Mouse (Mus musculus) MEL (cell line): ENCODE data around the gene Fen1. TPM values are rescaled to one million over a fixed set of nuclear protein-coding genes. Genes with fewer than 3 reads are reported as not detected.

Source experiments
- DNase-seq: peaks from one replicate; pipeline ENCODE4 v3.0.0; 2011; ENCODE audit warnings: low read depth, low spot score
- H3K27ac ChIP-seq: 2 replicates; pipeline ENCODE4 v1.5.1; 2012; ENCODE audit warnings: low read depth, mild to moderate bottlenecking, control low read depth, low read length, moderate library complexity; ENCODE audit not compliant: control insufficient read depth
- H3K27me3 ChIP-seq, 2 experiments: fragments of 150-350 bp in 1 of 2; sonication (generic) in 1 of 2; 2 replicates each; pipeline ENCODE4 v1.6.1; 2012; ENCODE audit warnings: low read length in 2 of 2, mild to moderate bottlenecking in 2 of 2, improper control_type of control experiment in 1 of 2, moderate library complexity in 1 of 2; ENCODE audit not compliant: insufficient read depth in 2 of 2, control insufficient read depth in 1 of 2
- H3K36me3 ChIP-seq, 2 experiments: 2 replicates each; pipeline ENCODE4 v1.6.1; 2012 to 2014; ENCODE audit warnings: low read length in 2 of 2, improper control_type of control experiment in 1 of 2, inconsistent platforms in 1 of 2, mild to moderate bottlenecking in 1 of 2; ENCODE audit not compliant: insufficient read depth in 2 of 2, control insufficient read depth in 1 of 2
- H3K4me1 ChIP-seq, 2 experiments: fragments of 150-350 bp in 1 of 2; sonication (generic) in 1 of 2; 2 replicates each; pipeline ENCODE4 v1.6.1; 2012; ENCODE audit warnings: low read length in 2 of 2, improper control_type of control experiment in 1 of 2, mild to moderate bottlenecking in 1 of 2; ENCODE audit not compliant: insufficient read depth in 2 of 2, control insufficient read depth in 1 of 2
- H3K4me3 ChIP-seq, 2 experiments: fragments of 150-350 bp in 1 of 2; sonication (generic) in 1 of 2; 2 replicates each; pipeline ENCODE4 v1.5.1; 2012; ENCODE audit warnings: low read depth in 2 of 2, low read length in 2 of 2, mild to moderate bottlenecking in 2 of 2, moderate library complexity in 2 of 2, control low read depth in 1 of 2, improper control_type of control experiment in 1 of 2; ENCODE audit not compliant: control insufficient read depth in 1 of 2, insufficient read depth in 1 of 2
- H3K79me2 ChIP-seq: 2 replicates; pipeline ENCODE4 v1.6.1; 2012; ENCODE audit warnings: mild to moderate bottlenecking, low read length, moderate library complexity; ENCODE audit not compliant: control insufficient read depth, poor library complexity, insufficient read depth
- H3K9ac ChIP-seq: 2 replicates; pipeline ENCODE4 v1.6.1; 2012; ENCODE audit warnings: low read depth, mild to moderate bottlenecking, control low read depth, low read length, moderate library complexity; ENCODE audit not compliant: control insufficient read depth, poor library complexity, severe bottlenecking
- H3K9me3 ChIP-seq: fragments of 150-350 bp; sonication (generic); replicated peaks from 2 replicates; pipeline ENCODE4 v1.6.1; 2012; ENCODE audit warnings: mild to moderate bottlenecking, low read length, improper control_type of control experiment, moderate library complexity; ENCODE audit not compliant: insufficient read depth
- CHD1 ChIP-seq: IDR thresholded peaks from 2 replicates; pipeline ENCODE4 v1.6.1; 2012; ENCODE audit warnings: low read depth, mild to moderate bottlenecking, inconsistent platforms, low read length, improper control_type of control experiment
- CHD2 ChIP-seq: IDR thresholded peaks from 2 replicates; pipeline ENCODE4 v1.6.1; 2011; ENCODE audit warnings: low read length, improper control_type of control experiment
- CTCF ChIP-seq, 3 experiments: IDR thresholded peaks in 2 of 3; conservative IDR thresholded peaks in 1 of 3; 2 replicates each; pipeline ENCODE4 v1.5.1; 2011 to 2012; ENCODE audit warnings: low read length in 3 of 3, low read depth in 2 of 3, mild to moderate bottlenecking in 2 of 3, improper control_type of control experiment in 1 of 3, inconsistent platforms in 1 of 3, mixed read lengths in 1 of 3, moderate library complexity in 1 of 3; ENCODE audit not compliant: control insufficient read depth in 1 of 3, insufficient read depth in 1 of 3, poor library complexity in 1 of 3, severe bottlenecking in 1 of 3
- E2F4 ChIP-seq: IDR thresholded peaks from 2 replicates; pipeline ENCODE4 v1.6.1; 2011; ENCODE audit warnings: low read depth, low read length, improper control_type of control experiment, borderline replicate concordance
- EP300 ChIP-seq, 2 experiments: IDR thresholded peaks; 2 replicates each; pipeline ENCODE4 v1.6.1; 2011; ENCODE audit warnings: improper control_type of control experiment in 2 of 2, low read length in 2 of 2, low read depth in 1 of 2, mild to moderate bottlenecking in 1 of 2
- ETS1 ChIP-seq: IDR thresholded peaks from 2 replicates; pipeline ENCODE4 v1.6.1; 2012; ENCODE audit warnings: low read depth, mild to moderate bottlenecking, inconsistent platforms, low read length, improper control_type of control experiment, moderate library complexity
- GATA1 ChIP-seq: IDR thresholded peaks from 2 replicates; pipeline ENCODE4 v1.6.1; 2011; ENCODE audit warnings: low read depth, low read length, improper control_type of control experiment
- KAT2A ChIP-seq: conservative IDR thresholded peaks from 2 replicates; pipeline ENCODE4 v1.6.1; 2012; ENCODE audit warnings: low read depth, low read length, improper control_type of control experiment, inconsistent platforms
- MAFK ChIP-seq: IDR thresholded peaks from 2 replicates; pipeline ENCODE4 v1.6.1; 2011; ENCODE audit warnings: low read depth, mild to moderate bottlenecking, low read length, improper control_type of control experiment, borderline replicate concordance
- MAX ChIP-seq: IDR thresholded peaks from 2 replicates; pipeline ENCODE4 v1.6.1; 2011; ENCODE audit warnings: low read length, improper control_type of control experiment
- MAZ ChIP-seq: IDR thresholded peaks from 2 replicates; pipeline ENCODE4 v1.6.1; 2012; ENCODE audit warnings: low read depth, mild to moderate bottlenecking, inconsistent platforms, low read length, improper control_type of control experiment
- MEF2A ChIP-seq: IDR thresholded peaks from 2 replicates; pipeline ENCODE4 v1.6.1; 2014; ENCODE audit warnings: low read depth, mild to moderate bottlenecking, inconsistent platforms, low read length, improper control_type of control experiment; ENCODE audit not compliant: poor library complexity, insufficient replicate concordance, severe bottlenecking; ENCODE audit errors: extremely low read depth
- MXI1 ChIP-seq: IDR thresholded peaks from 2 replicates; pipeline ENCODE4 v1.6.1; 2011; ENCODE audit warnings: mild to moderate bottlenecking, low read depth, low read length, improper control_type of control experiment
- MYB ChIP-seq: IDR thresholded peaks from 2 replicates; pipeline ENCODE4 v1.6.1; 2011; ENCODE audit warnings: mild to moderate bottlenecking, low read depth, low read length, improper control_type of control experiment
- MYC ChIP-seq: IDR thresholded peaks from 2 replicates; pipeline ENCODE4 v1.6.1; 2011; ENCODE audit warnings: low read depth, mild to moderate bottlenecking, low read length, improper control_type of control experiment, moderate library complexity
- NELFE ChIP-seq: IDR thresholded peaks from 2 replicates; pipeline ENCODE4 v1.6.1; 2011; ENCODE audit warnings: low read depth, low read length, improper control_type of control experiment
- NRF1 ChIP-seq: IDR thresholded peaks from 2 replicates; pipeline ENCODE4 v1.6.1; 2014; ENCODE audit warnings: low read depth, mild to moderate bottlenecking, inconsistent platforms, low read length, improper control_type of control experiment, moderate library complexity; ENCODE audit not compliant: poor library complexity, insufficient read depth, severe bottlenecking
- POLR2A ChIP-seq, 2 experiments: IDR thresholded peaks; 2 replicates each; pipeline ENCODE4 v1.6.1; 2011 to 2012; ENCODE audit warnings: low read length in 2 of 2, mild to moderate bottlenecking in 2 of 2, control low read depth in 1 of 2, improper control_type of control experiment in 1 of 2, low read depth in 1 of 2, moderate library complexity in 1 of 2; ENCODE audit not compliant: control insufficient read depth in 1 of 2, insufficient read depth in 1 of 2, poor library complexity in 1 of 2
- POLR2AphosphoS2 ChIP-seq: IDR thresholded peaks from 2 replicates; pipeline ENCODE4 v1.6.1; 2011; ENCODE audit warnings: low read length, improper control_type of control experiment
- POLR2AphosphoS5 ChIP-seq: IDR thresholded peaks from 2 replicates; pipeline ENCODE4 v1.6.1; 2012; ENCODE audit warnings: low read depth, borderline replicate concordance, mild to moderate bottlenecking, inconsistent platforms, low read length, moderate library complexity, mixed read lengths
- RAD21 ChIP-seq: IDR thresholded peaks from 2 replicates; pipeline ENCODE4 v1.6.1; 2011; ENCODE audit warnings: mild to moderate bottlenecking, low read depth, low read length, improper control_type of control experiment
- RCOR1 ChIP-seq: IDR thresholded peaks from 2 replicates; pipeline ENCODE4 v1.6.1; 2012; ENCODE audit warnings: low read depth, mild to moderate bottlenecking, inconsistent platforms, low read length, improper control_type of control experiment
- SIN3A ChIP-seq: IDR thresholded peaks from 2 replicates; pipeline ENCODE4 v1.6.1; 2012; ENCODE audit warnings: low read length, improper control_type of control experiment, inconsistent platforms
- SMC3 ChIP-seq: IDR thresholded peaks from 2 replicates; pipeline ENCODE4 v1.6.1; 2011; ENCODE audit warnings: low read depth, low read length, improper control_type of control experiment
- TAL1 ChIP-seq: IDR thresholded peaks from 2 replicates; pipeline ENCODE4 v1.6.1; 2012; ENCODE audit warnings: mild to moderate bottlenecking, inconsistent platforms, low read length, moderate library complexity, mixed read lengths
- TBP ChIP-seq: IDR thresholded peaks from 2 replicates; pipeline ENCODE4 v1.8.0; 2011; ENCODE audit warnings: low read depth, low read length, improper control_type of control experiment
- TCF12 ChIP-seq: IDR thresholded peaks from 2 replicates; pipeline ENCODE4 v1.6.1; 2014; ENCODE audit warnings: low read depth, mild to moderate bottlenecking, inconsistent platforms, low read length, improper control_type of control experiment, moderate library complexity
- UBTF ChIP-seq: IDR thresholded peaks from 2 replicates; pipeline ENCODE4 v1.6.1; 2012; ENCODE audit warnings: low read depth, mild to moderate bottlenecking, inconsistent platforms, low read length, improper control_type of control experiment, moderate library complexity, borderline replicate concordance; ENCODE audit not compliant: insufficient read depth
- USF2 ChIP-seq, 2 experiments: IDR thresholded peaks; 2 replicates each; pipeline ENCODE4 v1.6.1; 2011 to 2012; ENCODE audit warnings: improper control_type of control experiment in 2 of 2, low read length in 2 of 2, borderline replicate concordance in 1 of 2, inconsistent platforms in 1 of 2, low read depth in 1 of 2, mild to moderate bottlenecking in 1 of 2; ENCODE audit not compliant: insufficient read depth in 1 of 2
- ZKSCAN1 ChIP-seq: IDR thresholded peaks from 2 replicates; pipeline ENCODE4 v1.6.1; 2012; ENCODE audit warnings: low read depth, mild to moderate bottlenecking, inconsistent platforms, low read length, improper control_type of control experiment, moderate library complexity
- ZMIZ1 ChIP-seq: IDR thresholded peaks from 2 replicates; pipeline ENCODE4 v1.6.1; 2012; ENCODE audit warnings: low read depth, mild to moderate bottlenecking, inconsistent platforms, low read length, improper control_type of control experiment, moderate library complexity
- ZNF384 ChIP-seq: IDR thresholded peaks from 2 replicates; pipeline ENCODE4 v1.6.1; 2012; ENCODE audit warnings: low read depth, mild to moderate bottlenecking, inconsistent platforms, low read length, improper control_type of control experiment
- polyA plus RNA-seq, 2 experiments: library from polyadenylated mRNA; stranded (reverse) in 1 of 2; unstranded in 1 of 2; fragments of >175 nt in 1 of 2; fragments of >200 nt in 1 of 2; gene quantifications; 2 replicates each; pipeline versions ENCODE4 v1.2.1 to v1.2.4; 2012; ENCODE audit warnings: low replicate concordance in 2 of 2, low read depth in 1 of 2; ENCODE audit not compliant: insufficient read length in 2 of 2, insufficient read depth in 1 of 2, missing spikeins in 1 of 2
- total RNA-seq: library from RNA; depleted of rRNA; stranded (reverse); fragments of 300-350 nt; gene quantifications from 2 replicates; pipeline ENCODE4 v1.2.3, GENCODE M21; 2012

Fen1 gene
- total and polyA plus RNA-seq, 3 experiments = 145 to 189 TPM; not detected in 1

DNA sequence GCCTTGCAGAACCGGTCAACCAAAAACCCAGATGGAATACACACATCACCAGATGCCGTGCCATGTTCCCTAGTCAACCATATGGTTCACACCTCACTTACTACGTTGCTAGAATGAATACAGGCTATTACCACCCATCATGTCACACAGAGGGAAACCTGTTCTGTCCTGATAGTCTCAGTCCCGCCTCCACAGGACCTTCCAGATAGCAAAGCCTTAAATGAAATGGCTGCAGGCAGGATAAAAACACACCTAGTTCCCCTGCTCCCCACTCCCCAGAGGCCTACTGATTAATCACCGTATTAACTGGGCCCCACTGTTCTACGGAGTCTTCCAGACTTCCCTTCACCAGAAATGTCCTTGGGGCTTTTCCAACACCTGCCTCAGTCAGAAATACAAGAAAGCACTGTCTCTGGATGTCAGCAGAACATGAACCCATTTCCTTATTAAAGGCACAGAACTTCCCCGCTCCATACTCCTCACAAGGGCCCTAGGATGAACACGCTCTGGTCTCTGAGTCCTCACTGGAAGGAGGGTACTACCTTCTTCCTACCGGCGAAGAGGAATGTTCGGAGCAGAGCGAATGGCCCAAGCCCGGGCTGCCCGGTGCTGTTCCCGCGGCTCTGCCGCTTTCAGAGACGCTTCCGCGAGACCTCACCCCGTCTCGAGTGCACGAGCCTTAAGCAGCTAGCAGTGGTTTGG lies 672 bp downstream of the Fen1 start (continued):
- no peak for TF ChIP-seq POLR2AphosphoS5
- no peak for TF ChIP-seq UBTF
- peak in 1 of 2 experiments; percentile 50; a peak in 3 of 4 replicates for TF ChIP-seq POLR2A (IDR thresholded peaks at IDR 0.05; ENCODE audit: control insufficient read depth in 1 of 2, insufficient read depth in 1 of 2, low read depth in 1 of 2, low read length in 2 of 2, poor library complexity in 1 of 2)
- no peak; the same call in none of the 2 replicates for TF ChIP-seq MYC
- peak; percentile 65 for TF ChIP-seq MXI1
- TF ChIP-seq E2F4 = no peak
- peak; percentile 90 for TF ChIP-seq TAL1
- no peak; the same call in 1 of the 2 replicates for TF ChIP-seq KAT2A
- peak; percentile 77; the same call in 1 of the 2 replicates for TF ChIP-seq CHD1

DNA sequence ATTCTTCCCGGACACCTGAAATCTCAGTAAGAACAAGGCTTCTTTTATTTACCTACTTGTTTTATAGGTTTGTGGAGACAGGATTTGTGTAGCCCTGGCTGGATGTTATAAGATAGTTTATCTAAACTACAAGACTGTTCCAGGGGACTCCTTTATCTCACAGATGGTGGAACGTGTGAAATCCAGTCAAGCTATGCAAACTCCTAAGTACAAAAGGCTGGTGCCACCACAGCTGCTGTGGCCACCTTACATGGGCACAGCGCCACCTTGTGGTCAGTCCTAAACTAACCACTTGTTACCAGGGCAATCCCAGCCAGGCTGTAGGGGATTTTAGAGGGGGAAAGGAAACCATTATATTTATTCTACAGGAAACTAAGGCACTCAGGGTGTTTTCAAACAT lies 5.2 kb downstream of the Fen1 start:
- Histone ChIP-seq H3K27me3 (no peaks in the 10 kb centered on the region), H3K9ac (no peak overlapping the region), H3K27ac (no peak overlapping the region), H3K36me3 (peaks cover 4 to 10% of the 10 kb centered on the region in 2 experiments), H3K79me2 (peaks cover 29% of the 10 kb centered on the region), H3K4me1 (peaks cover 0 to 4% of the 10 kb centered on the region in 2 experiments; a peak in 2 of 4 replicates), H3K9me3 (no peaks in the 10 kb centered on the region), H3K4me3 (no peak overlapping the region)
- peak; percentile 89 for DNase-seq
- TF ChIP-seq MXI1 = no peak; the same call in 1 of the 2 replicates
- peak; percentile 36; the same call in 1 of the 2 replicates for TF ChIP-seq SIN3A
- 0 out of 2 replicates have a peak, but pooled peaks have one; percentile 38 for TF ChIP-seq MYC
- TF ChIP-seq UBTF = no peak
- no peak for TF ChIP-seq ZKSCAN1
- peak in 1 of 2 experiments; percentile 67; a peak in 2 of 4 replicates for TF ChIP-seq EP300 (IDR thresholded peaks at IDR 0.05; ENCODE audit: low read depth in 1 of 2, low read length in 2 of 2)
- TF ChIP-seq MAX = no peak
- 0 out of 2 replicates have a peak, but pooled peaks have one; percentile 25 for TF ChIP-seq POLR2AphosphoS2
- TF ChIP-seq ZNF384 = no peak
- TF ChIP-seq MAZ = no peak
- TF ChIP-seq ZMIZ1 = no peak
- no peak for TF ChIP-seq NRF1
- TF ChIP-seq GATA1 = peak; percentile 67
- no peak for TF ChIP-seq CHD1
- TF ChIP-seq POLR2A (IDR thresholded peaks at IDR 0.05; ENCODE audit: control insufficient read depth in 1 of 2, insufficient read depth in 1 of 2, low read depth in 1 of 2, low read length in 2 of 2, poor library complexity in 1 of 2) = no peak
- TF ChIP-seq USF2 (IDR thresholded peaks at IDR 0.05; ENCODE audit: borderline replicate concordance in 1 of 2, insufficient read depth in 1 of 2, low read depth in 1 of 2, low read length in 2 of 2) = no peak
- TF ChIP-seq TCF12 = peak; percentile 71
- TF ChIP-seq ETS1 = peak; percentile 35; the same call in 1 of the 2 replicates
- no peak for TF ChIP-seq E2F4
- TF ChIP-seq RAD21 = peak; percentile 77
- TF ChIP-seq MEF2A = no peak
- peak; percentile 81; the same call in 1 of the 2 replicates for TF ChIP-seq RCOR1
- TF ChIP-seq MYB = no peak
- peak; percentile 68 for TF ChIP-seq SMC3
- peak; percentile 23; the same call in 1 of the 2 replicates for TF ChIP-seq TAL1
- no peak for TF ChIP-seq CHD2
- peak; percentile 75 to 91 (median 88) for TF ChIP-seq CTCF (IDR thresholded peaks at IDR 0.05 in 2 of 3, conservative IDR thresholded peaks at IDR 0.05 in 1 of 3; ENCODE audit: control insufficient read depth in 1 of 3, insufficient read depth in 1 of 3, low read depth in 2 of 3, low read length in 3 of 3, poor library complexity in 1 of 3, severe bottlenecking in 1 of 3)
- TF ChIP-seq MAFK = no peak
- TF ChIP-seq NELFE = no peak
- no peak for TF ChIP-seq TBP
